Comparison of ENCODE assay signal across 7 mouse cellular contexts in the genomic region with DNA sequence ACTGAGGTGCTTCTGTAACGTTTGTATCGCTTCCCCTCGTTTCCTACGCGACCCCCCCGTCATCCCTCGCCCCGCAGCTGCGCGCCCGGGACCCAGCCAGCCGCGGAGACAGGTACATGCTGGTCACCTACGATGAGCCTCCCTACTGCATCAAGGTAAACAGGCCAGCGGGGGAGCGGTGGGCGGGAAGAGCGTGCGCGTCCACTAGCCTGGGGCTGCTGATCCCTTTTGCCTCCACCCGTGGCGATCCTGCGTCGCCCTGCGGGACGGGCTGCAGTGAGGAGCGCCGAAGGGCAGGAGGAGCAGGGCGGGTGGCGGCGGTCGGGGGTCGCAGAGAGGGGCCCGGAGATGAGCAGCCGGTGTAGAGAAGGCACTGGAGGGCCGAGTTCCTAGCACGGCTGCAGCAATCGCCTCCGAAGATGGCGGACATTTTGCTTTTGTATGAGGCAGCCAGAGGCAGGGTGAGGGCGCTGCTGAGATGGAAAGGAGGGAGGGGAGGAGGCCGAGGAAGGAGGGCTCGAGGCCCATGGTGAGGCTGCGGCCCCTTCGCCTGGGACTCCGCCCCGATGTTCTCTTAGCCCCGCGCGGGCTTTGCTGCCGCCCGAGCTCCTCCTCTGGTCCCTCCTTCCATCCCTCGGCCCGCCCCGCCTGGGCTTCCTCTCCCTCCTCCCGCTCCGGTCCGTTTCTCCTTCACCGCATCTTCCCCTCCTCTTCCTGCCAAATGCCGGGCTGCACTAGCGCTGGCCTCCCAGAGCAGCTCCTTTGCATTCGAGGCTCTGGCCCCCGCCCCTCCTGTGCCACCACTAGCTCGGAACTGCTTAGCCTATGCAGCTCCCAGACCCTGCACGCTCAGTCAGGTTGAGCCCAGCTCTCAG. TPM values are rescaled to one million over a fixed set of nuclear protein-coding genes. Genes with fewer than 3 reads are reported as not detected.
A peak's percentile ranks its signal among the peaks of the same experiment; 100 is the strongest.
DNase-seq lines count a peak whose midpoint lies in the region; ATAC-seq lines count a peak whose summit lies in the region.

No protein-coding gene starts in this region.

- peak overlapping the region; percentile 59 for H3K4me2 ChIP-seq in midbrain, embryonic 13.5 days (replicated peaks)

- peak overlapping the region; percentile 96 for H3K27ac ChIP-seq in limb, embryonic 10.5 days
- peak overlapping the region; percentile 97 for H3K27ac ChIP-seq in midbrain, embryonic 13.5 days

- peaks cover 6% of the 10 kb centered on the region for H3K36me3 ChIP-seq in limb, embryonic 10.5 days
- no peaks in the 10 kb centered on the region for H3K36me3 ChIP-seq in midbrain, embryonic 13.5 days

- 11% methylated on average over 65 of the region's 65 CpGs for whole genome bisulfite sequencing in limb, embryonic 10.5 days
- WGBS in midbrain, embryonic 13.5 days, result 17% methylated on average over 59 of the region's 65 CpGs

- H3K4me3 ChIP-seq in limb, embryonic 10.5 days, result peak overlapping the region; percentile 68
- H3K4me3 ChIP-seq in midbrain, embryonic 13.5 days (replicated peaks), result peak overlapping the region; percentile 59

- no peaks in the 10 kb centered on the region for H3K27me3 ChIP-seq in limb, embryonic 10.5 days (ENCODE audit: low read depth, poor library complexity, severe bottlenecking)
- no peaks in the 10 kb centered on the region for H3K27me3 ChIP-seq in midbrain, embryonic 13.5 days

- ATAC-seq in granulocyte monocyte progenitor cell, adult 5-6 weeks (replicated peaks; ENCODE audit: poor library complexity, severe bottlenecking), result peak; percentile 81
- ATAC-seq in midbrain, embryonic 13.5 days, result peak; percentile 98

- H3K9me3 ChIP-seq in limb, embryonic 10.5 days (replicated peaks), result no peaks in the 10 kb centered on the region
- no peaks in the 10 kb centered on the region for H3K9me3 ChIP-seq in midbrain, embryonic 13.5 days

- H3K9ac ChIP-seq in midbrain, embryonic 13.5 days (replicated peaks), result peak overlapping the region; percentile 81

- H3K4me1 ChIP-seq in limb, embryonic 10.5 days, result no peaks in the 10 kb centered on the region; the same call in 1 of the 2 replicates
- no peaks in the 10 kb centered on the region; the same call in 1 of the 2 replicates for H3K4me1 ChIP-seq in midbrain, embryonic 13.5 days (replicated peaks)

- DNase-seq in adrenal gland, adult 8-10 months, result peak; percentile 90
- peak; percentile 84 for DNase-seq in embryo, embryonic 9.5 days (ENCODE audit: extremely low spot score)
- DNase-seq in kidney, adult 11 months, result peak; percentile 92
- peak; percentile 82 for DNase-seq in limb, embryonic 10.5 days (ENCODE audit: low spot score)
- peak; percentile 73 for DNase-seq in spleen, adult 12 weeks (ENCODE audit: low spot score)

RNA-seq across cellular contexts. Expression of gene Ints6l, which starts 1.0 kb away (rescaled TPM):
- total RNA-seq in adrenal gland, adult 8-10 months (2022), result 10 to 100 TPM; 26.2 to 54.0 (median 38.0) TPM
- total RNA-seq in granulocyte monocyte progenitor cell, adult 5-6 weeks (2014; fragmentation: Nextera tagmentation), result 39.9 and 96.1 TPM in 2 replicates
- total RNA-seq in granulocyte monocyte progenitor cell, adult 5-6 weeks (2017), result 48.0 and 62.4 TPM in 2 replicates
- 35.5 and 36.0 TPM in 2 replicates for polyA plus RNA-seq in limb, embryonic 10.5 days (2016; fragmentation: Nextera tagmentation; extraction: Ambion mirVana)
- 22.7 and 23.0 TPM in 2 replicates for polyA plus RNA-seq in midbrain, embryonic 13.5 days (2015; fragmentation: Nextera tagmentation; extraction: Ambion mirVana)

RNA-seq across cellular contexts. Expression of gene Gm2174, which starts 7.8 kb away (rescaled TPM):
- total RNA-seq in adrenal gland, adult 8-10 months (2022), result 1 to 10 TPM in 1 of 4 experiments, not detected in 3; 1.1 TPM
- 1.9 TPM in 1 of 2 replicates, not detected in the other for total RNA-seq in granulocyte monocyte progenitor cell, adult 5-6 weeks (2014; fragmentation: Nextera tagmentation)
- 30.0 and 112 TPM in 2 replicates for total RNA-seq in granulocyte monocyte progenitor cell, adult 5-6 weeks (2017)
- 1.1 and 1.6 TPM in 2 replicates for polyA plus RNA-seq in limb, embryonic 10.5 days (2016; fragmentation: Nextera tagmentation; extraction: Ambion mirVana)
- 1.3 and 2.8 TPM in 2 replicates for polyA plus RNA-seq in midbrain, embryonic 13.5 days (2015; fragmentation: Nextera tagmentation; extraction: Ambion mirVana)

Comparison
In these comparisons a context has a peak if more than half of its experiments do, and no peak if none do; other contexts are left out.
1. Peak in every context shown above with its lines: DNase-seq, ATAC-seq, H3K4me3 ChIP-seq and H3K27ac ChIP-seq.